Comparison of ENCODE assay signal across 8 mouse cellular contexts in genomic region chr6:38635941-38636851, GRCm38 (mm10). TPM values are rescaled to one million over a fixed set of nuclear protein-coding genes. Genes with fewer than 3 reads are reported as not detected.
DNase-seq lines count a peak whose midpoint lies in the region; ATAC-seq and TF ChIP-seq lines count a peak whose summit lies in the region.

No protein-coding gene starts in this region.

- WGBS in intestine, embryonic 15.5 days: under 1% methylated on average over 72 of the region's 72 CpGs
- WGBS in liver, embryonic 15.5 days (ENCODE audit: insufficient replicate concordance): 1% methylated on average over 72 of the region's 72 CpGs
- 1% methylated on average over 59 of the region's 72 CpGs for WGBS in neural tube, embryonic 15.5 days

- H3K36me3 ChIP-seq in intestine, embryonic 15.5 days: no peaks in the 10 kb centered on the region
- no peaks in the 10 kb centered on the region for H3K36me3 ChIP-seq in liver, embryonic 15.5 days (replicated peaks)
- H3K36me3 ChIP-seq in neural tube, embryonic 15.5 days: no peaks in the 10 kb centered on the region

- intact Hi-C loops in left cerebral cortex, adult 2 months (cut with DNase I): no loop called here

- H3K9me3 ChIP-seq in intestine, embryonic 15.5 days: no peaks in the 10 kb centered on the region
- H3K9me3 ChIP-seq in liver, embryonic 15.5 days (replicated peaks): no peaks in the 10 kb centered on the region
- H3K9me3 ChIP-seq in neural tube, embryonic 15.5 days (replicated peaks): no peaks in the 10 kb centered on the region

- ATAC-seq in intestine, embryonic 15.5 days: peak; percentile 81
- peak; percentile 53 for ATAC-seq in liver, embryonic 15.5 days (ENCODE audit: insufficient read depth)
- peak; percentile 76 for ATAC-seq in neural tube, embryonic 15.5 days (ENCODE audit: low FRiP score)
- ATAC-seq in monocyte, adult 5-6 weeks (replicated peaks; ENCODE audit: insufficient number of reproducible peaks, low FRiP score, low TSS enrichment, poor library complexity, severe bottlenecking): no peak

- H3K4me3 ChIP-seq in left cerebral cortex, adult 2 months: peak overlapping the region; percentile 52
- peak overlapping the region; percentile 77 for H3K4me3 ChIP-seq in bone marrow macrophage, adult 2 months (ENCODE audit: insufficient read depth, low read length)
- H3K4me3 ChIP-seq in intestine, embryonic 15.5 days (replicated peaks): peak overlapping the region; percentile 56
- peak overlapping the region; percentile 51 for H3K4me3 ChIP-seq in liver, embryonic 15.5 days (replicated peaks)
- H3K4me3 ChIP-seq in neural tube, embryonic 15.5 days (replicated peaks): peak overlapping the region; percentile 55

- H3K4me2 ChIP-seq in intestine, embryonic 15.5 days (replicated peaks): peak overlapping the region; percentile 100
- H3K4me2 ChIP-seq in liver, embryonic 15.5 days: peak overlapping the region; percentile 82
- H3K4me2 ChIP-seq in neural tube, embryonic 15.5 days: peak overlapping the region; percentile 99

- no peak overlapping the region for H3K27ac ChIP-seq in left cerebral cortex, adult 2 months
- H3K27ac ChIP-seq in bone marrow macrophage, adult 2 months (ENCODE audit: insufficient read depth, low read depth, low read length): no peak overlapping the region
- no peak overlapping the region for H3K27ac ChIP-seq in intestine, embryonic 15.5 days
- H3K27ac ChIP-seq in liver, embryonic 15.5 days (replicated peaks): no peak overlapping the region
- H3K27ac ChIP-seq in neural tube, embryonic 15.5 days (replicated peaks): no peak overlapping the region

- peaks cover 73% of the 10 kb centered on the region for H3K27me3 ChIP-seq in intestine, embryonic 15.5 days (replicated peaks)
- H3K27me3 ChIP-seq in liver, embryonic 15.5 days: peaks cover 83% of the 10 kb centered on the region
- peaks cover 68% of the 10 kb centered on the region for H3K27me3 ChIP-seq in neural tube, embryonic 15.5 days (replicated peaks)

- peaks cover 22% of the 10 kb centered on the region for H3K4me1 ChIP-seq in bone marrow macrophage, adult 2 months (ENCODE audit: control insufficient read depth, insufficient read depth, low read length)
- peaks cover 21% of the 10 kb centered on the region for H3K4me1 ChIP-seq in intestine, embryonic 15.5 days (replicated peaks)
- peaks cover 19% of the 10 kb centered on the region for H3K4me1 ChIP-seq in liver, embryonic 15.5 days (replicated peaks)
- peaks cover 22% of the 10 kb centered on the region for H3K4me1 ChIP-seq in neural tube, embryonic 15.5 days

- DNase-seq in left cerebral cortex, adult 2 months (ENCODE audit: extremely low spot score in 1 of 2, low spot score in 2 of 2): peak; percentile 24 to 38
- DNase-seq in left cerebral cortex, adult 11 months (ENCODE audit: low spot score): no peak
- peak; percentile 24 for DNase-seq in gastrocnemius, adult 18-20 months (ENCODE audit: low spot score)

- no peak for TF ChIP-seq CTCF in left cerebral cortex, adult 2 months (IDR thresholded peaks at IDR 0.05)
- no peak for TF ChIP-seq CTCF in bone marrow macrophage, adult 2 months (IDR thresholded peaks at IDR 0.05; ENCODE audit: low read depth, low read length)

- H3K9ac ChIP-seq in intestine, embryonic 15.5 days: peak overlapping the region; percentile 35
- H3K9ac ChIP-seq in liver, embryonic 15.5 days: no peak overlapping the region
- peak overlapping the region; percentile 45 for H3K9ac ChIP-seq in neural tube, embryonic 15.5 days (replicated peaks)

- TF ChIP-seq POLR2A in bone marrow macrophage, adult 2 months (IDR thresholded peaks at IDR 0.05; ENCODE audit: borderline replicate concordance, low read depth, low read length): no peak

RNA-seq across cellular contexts. Expression of gene Klrg2, which starts 0.8 kb away (rescaled TPM):
- 1 to 10 TPM in 1 of 2 experiments, under 1 TPM in 1; 0.70 to 1.1 TPM for total RNA-seq in left cerebral cortex, adult 2 months (2021)
- polyA plus RNA-seq in bone marrow macrophage, adult 2 months (2012; ENCODE audit: insufficient read depth, insufficient read length, missing spikeins): 0.64 TPM in 1 of 2 replicates, not detected in the other
- under 1 TPM in 1 of 2 experiments, not detected in 1; 0.31 TPM for total RNA-seq in gastrocnemius, adult 18-20 months (2021)
- polyA plus RNA-seq in intestine, embryonic 15.5 days (2015; fragmentation: Nextera tagmentation; extraction: Ambion mirVana): 0.13 and 0.14 TPM in 2 replicates
- 0.07 and 0.10 TPM in 2 replicates for polyA plus RNA-seq in liver, embryonic 15.5 days (2015; fragmentation: Nextera tagmentation; extraction: Ambion mirVana)
- 0.14 and 0.24 TPM in 2 replicates for polyA plus RNA-seq in neural tube, embryonic 15.5 days (2015; fragmentation: Nextera tagmentation; extraction: Ambion mirVana)
- total RNA-seq in monocyte, adult 5-6 weeks (2017): 1.4 TPM in 1 of 3 replicates, not detected in the others

RNA-seq across cellular contexts. Expression of gene Clec2l, which starts 26.7 kb away (rescaled TPM):
- total RNA-seq in left cerebral cortex, adult 2 months (2021): 10 to 100 TPM; 67.4 to 69.7 TPM
- not detected in 2 replicates for polyA plus RNA-seq in bone marrow macrophage, adult 2 months (2012; ENCODE audit: insufficient read depth, insufficient read length, missing spikeins)
- not detected for total RNA-seq in gastrocnemius, adult 18-20 months (2021)
- polyA plus RNA-seq in intestine, embryonic 15.5 days (2015; fragmentation: Nextera tagmentation; extraction: Ambion mirVana): 1.3 and 2.0 TPM in 2 replicates
- polyA plus RNA-seq in liver, embryonic 15.5 days (2015; fragmentation: Nextera tagmentation; extraction: Ambion mirVana): 0.08 and 0.13 TPM in 2 replicates
- 25.4 and 40.3 TPM in 2 replicates for polyA plus RNA-seq in neural tube, embryonic 15.5 days (2015; fragmentation: Nextera tagmentation; extraction: Ambion mirVana)
- not detected in 3 replicates for total RNA-seq in monocyte, adult 5-6 weeks (2017)
